Mouse (Mus musculus): Measurements from ENCODE around the gene Gm12185. TPM values are rescaled to one million over a fixed set of nuclear protein-coding genes. Genes with fewer than 3 reads are reported as not detected.

Gm12185 gene
- 0.97 TPM for polyA plus RNA-seq (2014; fragmentation: Illumina TruSeq; extraction: RNeasy Lipid Tissue Mini Kit (QIAGEN cat#74804); ENCODE audit: low replicate concordance)

GRCm38 (mm10) chr11:48991740-48992520, at the start of gene Gm12185:
TSS of gene Gm12185 (minus strand) at chr11:48992226.

GRCm38 (mm10) chr11:48994018-48994417, 2.0 kb upstream of the Gm12185 start, which contains the start of gene Tgtp1:
TSS of gene Tgtp1 (minus strand) at chr11:48994172.

GRCm38 (mm10) chr11:48979251-48979650, 12.8 kb downstream of the Gm12185 start, which contains the start of gene 9930111J21Rik1:
TSS of gene 9930111J21Rik1 (minus strand) at chr11:48979398.

GRCm38 (mm10) chr11:48978240-48978939, 13.6 kb downstream of the Gm12185 start, which contains the start of gene Olfr56:
TSS of gene Olfr56 (plus strand) at chr11:48978889.

GRCm38 (mm10) chr11:48946090-48946489, 45.9 kb downstream of the Gm12185 start, which contains the start of gene Psme2b:
TSS of gene Psme2b (minus strand) at chr11:48946190.

GRCm38 (mm10) chr11:48902021-48902420, 90.0 kb downstream of the Gm12185 start, which contains the start of gene Gm5431:
TSS of gene Gm5431 (minus strand) at chr11:48902214.

GRCm38 (mm10) chr11:48871201-48871772, 120.7 kb downstream of the Gm12185 start, which contains the start of gene Irgm1:
TSS of gene Irgm1 (minus strand) at chr11:48871683.

Other genes starting within 250 kb of the Gm12185 start
- gene Rack1, start 191.9 kb downstream of the Gm12185 start, polyA plus RNA-seq (2014; fragmentation: Illumina TruSeq; extraction: RNeasy Lipid Tissue Mini Kit (QIAGEN cat#74804); ENCODE audit: low replicate concordance), result 93.3 TPM
- 10.4 TPM for gene Trim41, start 174.9 kb downstream of the Gm12185 start, polyA plus RNA-seq (2014; fragmentation: Illumina TruSeq; extraction: RNeasy Lipid Tissue Mini Kit (QIAGEN cat#74804); ENCODE audit: low replicate concordance)
- 4.1 TPM for gene Trim7, start 166.1 kb downstream of the Gm12185 start, polyA plus RNA-seq (2014; fragmentation: Illumina TruSeq; extraction: RNeasy Lipid Tissue Mini Kit (QIAGEN cat#74804); ENCODE audit: low replicate concordance)
- gene Gm12184, start 165.6 kb downstream of the Gm12185 start, polyA plus RNA-seq (2014; fragmentation: Illumina TruSeq; extraction: RNeasy Lipid Tissue Mini Kit (QIAGEN cat#74804); ENCODE audit: low replicate concordance), result 5.0 TPM
- 35.8 TPM for gene Irgm1, start 120.5 kb downstream of the Gm12185 start, polyA plus RNA-seq (2014; fragmentation: Illumina TruSeq; extraction: RNeasy Lipid Tissue Mini Kit (QIAGEN cat#74804); ENCODE audit: low replicate concordance)
- gene Gm5431, start 90.0 kb downstream of the Gm12185 start, polyA plus RNA-seq (2014; fragmentation: Illumina TruSeq; extraction: RNeasy Lipid Tissue Mini Kit (QIAGEN cat#74804); ENCODE audit: low replicate concordance), result 32.7 TPM
- 5.8 TPM for gene Psme2b, start 46.0 kb downstream of the Gm12185 start, polyA plus RNA-seq (2014; fragmentation: Illumina TruSeq; extraction: RNeasy Lipid Tissue Mini Kit (QIAGEN cat#74804); ENCODE audit: low replicate concordance)
- 6.8 TPM for gene Olfr56, start 13.3 kb downstream of the Gm12185 start, polyA plus RNA-seq (2014; fragmentation: Illumina TruSeq; extraction: RNeasy Lipid Tissue Mini Kit (QIAGEN cat#74804); ENCODE audit: low replicate concordance)
- gene 9930111J21Rik1, start 12.8 kb downstream of the Gm12185 start, polyA plus RNA-seq (2014; fragmentation: Illumina TruSeq; extraction: RNeasy Lipid Tissue Mini Kit (QIAGEN cat#74804); ENCODE audit: low replicate concordance), result 1.3 TPM
- gene Tgtp1, start 1.9 kb upstream of the Gm12185 start, polyA plus RNA-seq (2014; fragmentation: Illumina TruSeq; extraction: RNeasy Lipid Tissue Mini Kit (QIAGEN cat#74804); ENCODE audit: low replicate concordance), result 8.9 TPM
- gene 9930111J21Rik2, start 59.0 kb upstream of the Gm12185 start, polyA plus RNA-seq (2014; fragmentation: Illumina TruSeq; extraction: RNeasy Lipid Tissue Mini Kit (QIAGEN cat#74804); ENCODE audit: low replicate concordance), result 18.7 TPM
- 22.2 TPM for gene Tgtp2, start 72.0 kb upstream of the Gm12185 start, polyA plus RNA-seq (2014; fragmentation: Illumina TruSeq; extraction: RNeasy Lipid Tissue Mini Kit (QIAGEN cat#74804); ENCODE audit: low replicate concordance)
- 66.3 TPM for gene Ifi47, start 84.4 kb upstream of the Gm12185 start, polyA plus RNA-seq (2014; fragmentation: Illumina TruSeq; extraction: RNeasy Lipid Tissue Mini Kit (QIAGEN cat#74804); ENCODE audit: low replicate concordance)
- not detected for gene Olfr1396, start 122.6 kb upstream of the Gm12185 start, polyA plus RNA-seq (2014; fragmentation: Illumina TruSeq; extraction: RNeasy Lipid Tissue Mini Kit (QIAGEN cat#74804); ENCODE audit: low replicate concordance)
- not detected for gene Olfr1395, start 150.0 kb upstream of the Gm12185 start, polyA plus RNA-seq (2014; fragmentation: Illumina TruSeq; extraction: RNeasy Lipid Tissue Mini Kit (QIAGEN cat#74804); ENCODE audit: low replicate concordance)
- not detected for gene Olfr1394, start 162.2 kb upstream of the Gm12185 start, polyA plus RNA-seq (2014; fragmentation: Illumina TruSeq; extraction: RNeasy Lipid Tissue Mini Kit (QIAGEN cat#74804); ENCODE audit: low replicate concordance)
- 0.93 TPM for gene Btnl9, start 194.9 kb upstream of the Gm12185 start, polyA plus RNA-seq (2014; fragmentation: Illumina TruSeq; extraction: RNeasy Lipid Tissue Mini Kit (QIAGEN cat#74804); ENCODE audit: low replicate concordance)
- 81.1 TPM for gene Zfp62, start 211.1 kb upstream of the Gm12185 start, polyA plus RNA-seq (2014; fragmentation: Illumina TruSeq; extraction: RNeasy Lipid Tissue Mini Kit (QIAGEN cat#74804); ENCODE audit: low replicate concordance)